Mouse (Mus musculus) large intestine, adult 2 months (tissue): ENCODE data around the gene Ankrd23. TPM values are rescaled to one million over a fixed set of nuclear protein-coding genes. Genes with fewer than 3 reads are reported as not detected.

ENCODE experiments used
- DNase-seq: peaks from one replicate; pipeline ENCODE4 v3.0.0-alpha.2; 2012; ENCODE audit warnings: low read depth, low spot score
- WGBS: fragments of 180-500 bp; shearing (Covaris S2); methylation state at CpG from one replicate; pipeline ENCODE4 v1.1.7; 2018; 5-methylcytosine and 5-hydroxymethylcytosine counted together
- polyA plus RNA-seq: library from polyadenylated mRNA; depleted of rRNA; stranded (reverse); fragments of >200 nt; gene quantifications from 2 replicates; pipeline ENCODE4 v1.2.3, GENCODE M21; 2012; rRNA removed

Ankrd23 gene
- polyA plus RNA-seq, 1 experiment, result 6.5 TPM

DNA sequence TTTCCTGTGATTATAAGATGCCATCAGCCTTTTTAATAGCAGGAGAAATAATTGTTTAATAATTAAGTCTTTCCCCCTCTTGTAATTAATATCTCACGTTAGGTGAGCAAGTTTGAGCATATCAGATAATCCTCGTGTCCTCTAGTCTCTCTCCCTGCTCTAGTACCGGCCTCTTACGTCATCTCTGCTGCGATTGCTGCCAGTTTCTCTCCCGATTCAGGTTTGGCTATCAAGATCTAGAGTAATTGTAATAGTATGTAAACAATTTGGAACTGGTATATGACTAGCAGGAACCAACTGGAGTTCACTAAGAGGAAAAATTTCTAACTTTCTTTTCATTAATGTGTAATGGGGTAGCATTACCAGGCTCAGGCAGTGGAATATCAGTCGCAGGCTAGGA lies 51.6 kb downstream of the Ankrd23 start:
- DNase-seq, result no peak
- 20% methylated on average over 7 of the region's 7 CpGs for WGBS

DNA sequence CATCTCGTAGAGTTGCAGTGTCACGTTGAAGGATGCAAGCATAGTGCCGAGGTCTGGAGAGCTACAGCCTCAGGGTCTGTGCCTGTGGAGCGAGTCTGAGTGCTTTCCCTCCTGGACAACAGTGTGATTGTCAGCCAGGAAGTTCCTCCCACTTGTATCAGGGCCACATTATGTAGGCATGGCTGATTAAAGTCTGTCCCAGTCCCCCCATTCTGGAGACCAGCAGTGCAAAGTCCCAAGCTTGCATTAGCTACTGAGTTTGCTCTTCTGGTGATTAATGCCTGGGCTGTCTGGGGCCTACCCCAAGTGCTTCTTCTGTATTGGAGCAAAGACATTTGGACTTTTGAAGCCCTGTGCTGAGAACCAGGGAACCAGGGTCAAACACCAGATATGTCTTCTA lies 52.9 kb downstream of the Ankrd23 start:
- no peak for DNase-seq
- WGBS, result 49% methylated on average over 4 of the region's 4 CpGs

Other genes starting within 250 kb of the Ankrd23 start
- 7.8 and 8.0 TPM in 2 replicates for gene Arid5a, start 229.2 kb downstream of the Ankrd23 start, polyA plus RNA-seq
- gene Kansl3, start 167.7 kb downstream of the Ankrd23 start, polyA plus RNA-seq, result 24.1 and 48.4 TPM in 2 replicates
- gene Fer1l5, start 164.6 kb downstream of the Ankrd23 start, polyA plus RNA-seq, result not detected in 2 replicates
- 8.1 and 9.3 TPM in 2 replicates for gene Lman2l, start 91.6 kb downstream of the Ankrd23 start, polyA plus RNA-seq
- gene Cnnm4, start 65.3 kb downstream of the Ankrd23 start, polyA plus RNA-seq, result 103 and 109 TPM in 2 replicates
- gene Cnnm3, start 25.0 kb downstream of the Ankrd23 start, polyA plus RNA-seq, result 12.8 and 13.7 TPM in 2 replicates
- 0.08 TPM in 1 of 2 replicates, not detected in the other for gene Gm42417, start 2.5 kb upstream of the Ankrd23 start, polyA plus RNA-seq
- 9.4 and 11.2 TPM in 2 replicates for gene Ankrd39, start 10.6 kb upstream of the Ankrd23 start, polyA plus RNA-seq
- 4.7 and 6.7 TPM in 2 replicates for gene Sema4c, start 21.5 kb upstream of the Ankrd23 start, polyA plus RNA-seq
- 0.73 and 1.2 TPM in 2 replicates for gene Fam178b, start 146.3 kb upstream of the Ankrd23 start, polyA plus RNA-seq
- 760 and 804 TPM in 2 replicates for gene Cox5b, start 154.6 kb upstream of the Ankrd23 start, polyA plus RNA-seq
- not detected in 2 replicates for gene 4933424G06Rik, start 173.3 kb upstream of the Ankrd23 start, polyA plus RNA-seq
- gene Actr1b, start 177.5 kb upstream of the Ankrd23 start, polyA plus RNA-seq, result 80.7 and 107 TPM in 2 replicates
- gene Zap70, start 224.9 kb upstream of the Ankrd23 start, polyA plus RNA-seq, result 6.9 and 8.0 TPM in 2 replicates